Mouse (Mus musculus) frontal cortex, postnatal 14 days (tissue): ENCODE measurements at regions not wholly inside any gene's neighbourhood (a gene's known extent, or its start where the extent isn't known, plus 50 kb on each side); places are given as distances from the start of the nearest gene placed in this dataset.

Experiments
- DNase-seq, 2 experiments: peaks; one replicate each; pipeline ENCODE4 v3.0.0; 2022; ENCODE audit warnings: low spot score in 2 of 2

GRCm38 (mm10) chr1:184606541-184606940, 125.9 kb downstream of the Hlx start:
- DNase-seq: no peak

GRCm38 (mm10) chr1:184605666-184606065, 126.8 kb downstream of the Hlx start:
- no peak for DNase-seq

GRCm38 (mm10) chr1:184603136-184603535, 129.3 kb downstream of the Hlx start:
- no peak for DNase-seq

- DNase-seq: no peak
These were observed 137.0 kb downstream of the Hlx start for GRCm38 (mm10) chr1:184595449-184595848.

GRCm38 (mm10) chr1:184590634-184591033, 141.8 kb downstream of the Hlx start:
- no peak for DNase-seq

GRCm38 (mm10) chr1:184589277-184589676, 143.1 kb downstream of the Hlx start:
- no peak for DNase-seq

- DNase-seq: no peak
These were observed 147.9 kb downstream of the Hlx start for GRCm38 (mm10) chr1:184584505-184584874.

- DNase-seq: no peak
These were observed 148.5 kb downstream of the Hlx start for GRCm38 (mm10) chr1:184583751-184584504.

- DNase-seq: no peak
These were observed 152.9 kb downstream of the Hlx start for GRCm38 (mm10) chr1:184579475-184579874.

- DNase-seq: no peak
These were observed 155.9 kb downstream of the Hlx start for GRCm38 (mm10) chr1:184576527-184576926.

GRCm38 (mm10) chr1:184573325-184573724, 159.1 kb downstream of the Hlx start:
- DNase-seq: no peak

- no peak for DNase-seq
These were observed 161.7 kb downstream of the Hlx start for GRCm38 (mm10) chr1:184570681-184571080.

GRCm38 (mm10) chr1:184562926-184563325, 169.5 kb downstream of the Hlx start:
- no peak for DNase-seq

GRCm38 (mm10) chr1:184562239-184562638, 170.2 kb downstream of the Hlx start:
- no peak for DNase-seq

GRCm38 (mm10) chr1:184559543-184559942, 172.9 kb downstream of the Hlx start:
- DNase-seq: peak; percentile 7 to 18

GRCm38 (mm10) chr1:184553791-184554190, 178.6 kb downstream of the Hlx start:
- DNase-seq: no peak

GRCm38 (mm10) chr1:184550491-184550890, 181.9 kb downstream of the Hlx start:
- DNase-seq: no peak

GRCm38 (mm10) chr1:184547650-184548235, 184.7 kb downstream of the Hlx start:
- no peak for DNase-seq

- DNase-seq: no peak
These were observed 186.2 kb downstream of the Hlx start for GRCm38 (mm10) chr1:184546140-184546661.

- DNase-seq: no peak
These were observed 187.3 kb downstream of the Hlx start for GRCm38 (mm10) chr1:184545111-184545510.

GRCm38 (mm10) chr1:184542321-184543115, 189.9 kb downstream of the Hlx start:
- DNase-seq: no peak

GRCm38 (mm10) chr1:184539818-184540217, 192.6 kb downstream of the Hlx start:
- DNase-seq: no peak
